Mouse (Mus musculus) right cerebral cortex, postnatal 4 days (tissue): ENCODE results near the gene Tmem131.

Source experiments
- DNase-seq: peaks from one replicate; pipeline ENCODE4 v3.0.0-alpha.2; 2022

Tmem131 gene

GRCm38 (mm10) chr1:36877126-36877525 lies 66.3 kb downstream of the Tmem131 start:
- no peak for DNase-seq

GRCm38 (mm10) chr1:36874874-36875561 lies 68.4 kb downstream of the Tmem131 start:
- no peak for DNase-seq

- DNase-seq, result no peak
These were observed 72.2 kb downstream of the Tmem131 start for GRCm38 (mm10) chr1:36871238-36871637.

GRCm38 (mm10) chr1:36870518-36870917 lies 72.9 kb downstream of the Tmem131 start:
- no peak for DNase-seq

GRCm38 (mm10) chr1:36864757-36865156 lies 78.7 kb downstream of the Tmem131 start:
- peak; percentile 6 for DNase-seq

GRCm38 (mm10) chr1:36861775-36862174 lies 81.7 kb downstream of the Tmem131 start:
- DNase-seq, result no peak

- DNase-seq, result no peak
These were observed 82.6 kb downstream of the Tmem131 start for GRCm38 (mm10) chr1:36860876-36861275.

GRCm38 (mm10) chr1:36860431-36860849 lies 83.0 kb downstream of the Tmem131 start:
- no peak for DNase-seq

GRCm38 (mm10) chr1:36857081-36857480 lies 86.4 kb downstream of the Tmem131 start:
- no peak for DNase-seq

- no peak for DNase-seq
These were observed 89.2 kb downstream of the Tmem131 start for GRCm38 (mm10) chr1:36854198-36854765.

GRCm38 (mm10) chr1:36852085-36852484 lies 91.4 kb downstream of the Tmem131 start:
- no peak for DNase-seq

- DNase-seq, result no peak
These were observed 92.1 kb downstream of the Tmem131 start for GRCm38 (mm10) chr1:36851392-36851791.

- no peak for DNase-seq
These were observed 95.4 kb downstream of the Tmem131 start for GRCm38 (mm10) chr1:36848036-36848435.

GRCm38 (mm10) chr1:36847276-36847675 lies 96.2 kb downstream of the Tmem131 start:
- no peak for DNase-seq

GRCm38 (mm10) chr1:36845031-36845430 lies 98.4 kb downstream of the Tmem131 start:
- no peak for DNase-seq

GRCm38 (mm10) chr1:36841806-36842205 lies 101.7 kb downstream of the Tmem131 start:
- DNase-seq, result no peak

GRCm38 (mm10) chr1:36840959-36841358 lies 102.5 kb downstream of the Tmem131 start:
- no peak for DNase-seq

GRCm38 (mm10) chr1:36839858-36840257 lies 103.6 kb downstream of the Tmem131 start:
- no peak for DNase-seq

GRCm38 (mm10) chr1:36836274-36836954 lies 107.1 kb downstream of the Tmem131 start:
- DNase-seq, result no peak

- DNase-seq, result no peak
These were observed 107.9 kb downstream of the Tmem131 start for GRCm38 (mm10) chr1:36835593-36835992.

GRCm38 (mm10) chr1:36834090-36834489 lies 109.4 kb downstream of the Tmem131 start:
- DNase-seq, result no peak

- DNase-seq, result no peak
These were observed 112.3 kb downstream of the Tmem131 start for GRCm38 (mm10) chr1:36830913-36831866.

- DNase-seq, result no peak
These were observed 119.1 kb downstream of the Tmem131 start for GRCm38 (mm10) chr1:36824356-36824755.
